Mouse (Mus musculus): ENCODE data around the gene Gpr137c.
A peak's percentile ranks its signal among the peaks of the same experiment; 100 is the strongest.

The Gpr137c gene

DNA sequence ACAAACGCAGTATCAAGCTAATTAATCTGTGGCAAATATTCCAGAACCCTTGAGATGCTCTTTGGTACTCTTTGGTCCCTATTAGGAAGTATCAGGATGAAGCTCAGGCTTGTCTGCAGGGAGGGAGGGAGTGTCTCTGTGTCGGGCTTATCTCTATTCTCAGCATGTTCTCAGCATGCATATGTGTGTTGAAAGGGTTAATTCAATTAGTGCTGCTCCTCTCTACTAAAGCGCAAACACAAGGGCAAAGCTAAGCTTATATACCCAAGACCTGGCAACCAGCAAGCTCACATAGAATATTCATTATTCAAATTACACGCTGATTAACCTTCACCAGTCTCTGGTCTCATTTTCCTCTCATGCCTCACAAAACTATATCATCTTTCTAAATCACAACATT lies 84.4 kb downstream of the Gpr137c start:
- no peak for DNase-seq

DNA sequence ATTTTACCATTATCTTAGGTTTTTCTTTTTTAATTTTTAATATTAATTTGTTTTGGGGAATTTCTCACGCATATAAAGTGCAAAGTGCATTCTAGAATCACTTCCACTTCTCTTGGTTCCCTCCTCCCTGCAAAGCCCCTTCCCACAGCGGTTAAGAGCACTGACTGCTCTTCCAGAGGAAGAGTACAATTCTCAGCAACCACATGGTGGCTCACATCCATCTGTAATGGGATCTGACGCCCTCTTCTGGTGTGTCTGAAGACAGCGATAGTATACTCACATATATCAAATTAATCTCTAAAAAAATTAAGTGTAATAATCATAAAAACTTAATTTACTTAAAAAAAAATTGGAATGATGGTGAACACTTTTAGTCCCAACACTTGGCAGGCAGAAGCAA lies 84.9 kb downstream of the Gpr137c start:
- no peak for DNase-seq

DNA sequence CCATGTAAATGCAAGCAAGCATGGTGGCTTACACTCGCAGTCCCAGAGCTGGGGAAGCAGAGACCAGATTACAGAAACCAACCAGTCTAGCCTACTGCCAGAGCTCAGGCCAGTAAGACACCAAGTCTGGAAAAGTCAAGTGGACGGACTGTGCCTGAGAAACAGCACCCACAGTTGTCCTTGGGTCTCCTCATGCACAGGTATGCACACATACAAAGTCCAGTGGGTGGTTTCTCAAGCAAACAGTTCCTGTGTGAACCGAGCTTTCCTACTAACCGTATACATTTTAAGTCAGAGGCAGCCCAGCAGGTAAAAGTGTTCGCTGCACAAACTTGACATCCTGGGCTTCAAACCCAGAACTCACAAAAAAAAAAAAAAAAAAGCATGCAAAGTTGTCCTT lies 86.3 kb downstream of the Gpr137c start:
- DNase-seq, result no peak

DNA sequence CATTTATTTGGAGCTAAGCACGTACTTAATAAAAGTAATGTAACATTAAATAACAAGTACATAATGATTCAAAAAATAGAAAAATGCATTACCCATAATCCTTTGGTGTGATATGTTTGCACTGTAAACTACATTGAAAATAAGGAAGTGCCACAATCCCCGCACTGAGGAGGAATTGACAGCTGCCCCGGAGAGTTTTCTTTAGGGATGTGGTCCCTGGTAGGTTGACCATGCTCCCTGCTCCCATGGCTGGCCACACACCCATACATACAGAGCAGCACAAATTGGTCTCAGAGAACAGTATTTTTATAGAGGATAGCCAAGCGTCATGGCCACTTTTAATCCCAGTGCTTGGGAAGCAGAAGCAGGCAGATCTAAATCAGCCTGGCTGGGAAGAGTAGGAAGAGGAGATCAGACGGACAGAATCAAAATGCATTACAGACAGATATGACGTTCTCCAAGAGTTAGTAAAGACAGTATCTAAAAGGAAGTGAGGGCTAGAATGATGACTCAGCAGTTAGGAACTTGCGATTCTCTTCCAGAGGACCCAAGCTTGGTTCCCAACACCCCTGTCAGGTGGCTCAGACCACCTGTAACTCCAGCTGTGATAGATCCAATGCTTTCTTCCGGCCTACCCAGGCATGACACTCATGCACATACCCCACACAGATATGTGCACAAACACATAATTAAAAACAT lies 88.3 kb downstream of the Gpr137c start:
- DNase-seq, result no peak

DNA sequence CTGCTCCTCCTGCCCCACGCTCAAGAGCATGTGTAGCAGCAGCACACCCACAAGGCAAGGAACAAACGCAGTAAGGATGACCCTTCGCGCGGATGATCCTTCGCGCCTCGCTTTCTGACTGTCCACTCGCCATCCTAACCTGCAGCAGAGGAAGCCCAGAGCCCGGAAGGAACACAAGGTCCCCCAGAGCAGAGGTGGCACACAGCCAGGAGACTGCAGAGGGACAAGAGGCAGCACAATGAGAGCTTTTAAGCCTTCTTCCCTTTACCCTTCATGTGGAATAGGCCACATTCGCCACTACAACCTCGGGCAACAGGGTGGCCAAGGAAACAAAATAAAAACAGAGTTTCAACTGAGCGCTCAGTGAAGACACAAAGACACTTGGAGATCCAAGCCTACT lies 90.1 kb downstream of the Gpr137c start:
- DNase-seq, result no peak

DNA sequence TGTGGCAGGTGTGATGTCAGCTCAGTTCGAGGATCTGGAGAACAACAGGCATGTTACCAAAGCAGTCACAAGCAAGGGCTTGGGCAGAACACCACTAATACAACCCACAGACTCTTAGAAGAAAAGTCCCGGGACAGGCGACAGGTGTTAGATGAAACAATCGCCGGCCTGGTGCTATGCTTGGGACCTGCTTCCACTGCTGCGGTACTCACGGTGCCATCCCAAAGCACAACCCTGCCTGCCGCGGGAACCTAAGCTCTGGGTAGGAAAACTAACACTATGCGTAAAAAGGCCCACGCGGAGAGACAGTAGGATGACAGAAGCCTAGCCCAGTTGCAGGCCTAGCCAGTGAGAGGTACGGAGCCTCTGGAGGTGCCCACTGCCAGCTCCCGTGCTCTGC lies 90.6 kb downstream of the Gpr137c start:
- DNase-seq, result no peak

DNA sequence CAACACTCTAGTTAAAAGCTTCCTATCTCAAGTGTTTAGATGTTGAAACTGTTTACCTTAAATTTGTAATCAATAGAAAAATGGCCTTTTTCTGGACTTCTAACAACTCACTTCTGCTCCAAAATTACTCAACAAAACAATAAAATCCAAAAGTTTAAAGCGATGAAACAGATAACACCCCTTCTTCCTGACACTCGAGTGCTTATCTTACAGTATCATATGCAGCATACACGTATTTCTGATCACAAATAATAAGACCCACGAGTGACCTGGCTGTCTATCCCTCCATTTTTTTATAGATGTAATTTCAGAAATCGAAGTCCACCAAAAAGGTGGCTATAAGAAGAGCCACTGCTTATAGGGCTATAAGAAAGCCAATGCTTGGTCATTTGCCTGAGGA lies 97.4 kb downstream of the Gpr137c start:
- no peak for DNase-seq

DNA sequence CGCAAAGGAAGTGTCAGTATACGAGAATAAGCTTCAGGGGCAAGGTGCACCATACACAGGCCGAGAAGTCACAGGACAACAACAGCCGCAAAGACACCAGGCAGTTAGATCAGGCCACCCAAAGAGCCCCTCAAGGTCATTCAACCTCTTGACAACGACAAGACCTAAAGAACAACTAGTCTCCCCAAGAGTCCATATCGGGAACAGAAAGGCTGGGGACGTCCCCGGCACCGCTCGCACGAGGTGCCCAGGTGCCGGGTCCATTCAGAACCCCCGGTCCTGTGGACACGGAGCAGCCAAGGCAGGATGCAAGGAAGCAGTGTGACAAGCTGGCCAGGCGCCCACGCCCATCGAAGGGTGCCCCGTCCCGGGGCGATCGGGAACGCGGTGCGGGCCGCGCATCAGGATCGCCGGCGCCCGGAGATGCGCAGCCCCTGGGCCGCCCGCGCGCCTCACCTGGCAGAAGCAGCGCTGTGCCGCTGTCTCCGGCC lies 98.4 kb downstream of the Gpr137c start:
- DNase-seq, result no peak

DNA sequence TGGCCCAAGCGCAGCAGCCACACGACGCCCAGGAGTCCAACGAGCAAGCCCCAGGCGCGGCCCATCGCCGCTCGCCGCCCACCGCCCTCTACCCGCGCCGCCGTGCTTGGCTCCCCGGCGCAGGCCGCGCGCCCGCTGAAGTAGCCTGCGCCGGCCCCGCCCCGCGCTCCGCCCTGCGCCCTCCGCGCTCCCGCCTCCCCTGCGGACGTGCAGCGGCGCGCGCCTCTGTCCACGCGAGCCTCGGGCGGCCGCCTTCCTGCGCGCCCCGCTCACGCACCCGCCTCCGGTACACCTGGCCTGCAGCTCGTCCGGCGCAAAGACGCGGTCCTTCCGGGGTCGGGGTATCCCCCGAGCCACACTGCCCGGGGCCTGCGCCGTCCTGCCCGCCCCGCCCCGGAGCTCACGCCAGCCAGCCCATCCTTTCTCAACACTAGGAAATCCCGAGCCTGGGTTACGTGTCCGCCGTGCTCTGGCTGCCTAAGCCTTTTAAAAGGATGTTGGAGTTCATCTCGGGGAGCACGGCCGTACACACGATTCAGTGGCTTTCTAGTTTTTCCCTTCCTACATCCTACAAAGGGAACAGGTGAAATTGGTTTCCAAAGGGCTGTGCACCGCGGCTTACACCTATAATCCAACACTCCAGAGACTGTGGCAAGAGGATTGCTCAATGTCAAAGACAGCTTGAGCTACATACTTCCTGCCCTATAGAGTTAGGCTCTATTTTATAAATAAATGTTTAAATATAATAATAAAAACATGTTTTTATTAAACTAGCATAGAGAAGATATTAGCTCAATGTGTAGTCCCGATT lies 99.1 kb downstream of the Gpr137c start, which contains the start of gene Ero1l:
Gene Ero1l, minus strand, starts transcription at position 346 of the 811 bp plus-strand sequence.
- DNase-seq, result peak; percentile 91

DNA sequence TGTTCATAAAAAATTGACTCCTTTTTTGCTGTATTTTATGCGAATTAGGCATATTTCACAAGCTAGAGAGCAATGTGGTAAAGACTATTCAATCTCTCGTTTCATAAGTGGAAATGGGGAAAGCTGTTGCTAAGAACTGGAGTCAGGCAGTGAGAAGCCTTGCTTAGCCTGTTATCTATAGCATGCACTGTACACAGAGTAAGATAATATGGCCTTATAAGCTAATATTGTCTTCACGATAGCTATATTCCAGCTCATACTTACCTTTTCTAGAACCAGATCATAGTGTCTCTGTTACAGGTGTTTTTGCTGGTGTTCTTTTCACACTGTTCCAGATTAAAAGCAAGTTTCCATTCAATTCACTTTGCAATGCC lies 99.7 kb downstream of the Gpr137c start:
- no peak for DNase-seq

DNA sequence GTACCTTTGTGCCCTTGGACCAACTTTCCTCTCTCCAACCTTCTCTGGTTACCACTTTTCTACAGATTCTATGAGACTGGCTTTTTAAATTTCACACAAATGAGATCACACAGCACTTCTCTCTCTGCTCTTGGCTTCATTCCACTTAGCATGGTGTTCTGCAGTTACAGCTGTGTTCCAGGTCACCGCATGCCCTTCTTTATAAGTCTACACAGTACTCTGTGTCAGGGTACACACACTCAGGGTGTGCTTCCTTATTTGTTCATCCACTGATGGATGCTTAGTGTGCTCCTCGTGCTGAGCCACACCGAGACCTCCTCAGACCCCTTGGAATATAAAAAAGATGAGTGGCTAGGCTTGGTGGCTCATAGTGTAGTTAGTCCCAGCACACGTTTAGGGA lies 100.6 kb downstream of the Gpr137c start:
- no peak for DNase-seq

DNA sequence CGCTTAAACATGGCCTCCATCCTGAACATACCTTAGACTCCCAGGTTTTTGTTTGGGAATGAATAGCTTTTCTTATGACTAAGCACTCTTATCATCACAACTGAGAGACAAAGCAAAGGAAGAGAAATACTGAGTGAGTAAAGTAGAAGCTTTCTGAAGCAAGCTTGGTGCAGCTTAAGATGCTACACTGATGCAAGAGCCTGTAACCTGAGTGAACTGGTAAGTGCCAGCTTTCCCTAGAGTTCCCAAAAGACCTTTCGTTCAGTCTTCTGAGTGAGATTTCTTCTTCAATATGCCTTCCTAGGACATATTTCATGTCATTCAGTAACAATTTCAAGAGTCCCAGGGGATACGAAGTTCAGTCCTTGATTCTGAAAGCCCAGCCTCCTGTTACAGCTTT lies 101.5 kb downstream of the Gpr137c start:
- DNase-seq, result no peak

DNA sequence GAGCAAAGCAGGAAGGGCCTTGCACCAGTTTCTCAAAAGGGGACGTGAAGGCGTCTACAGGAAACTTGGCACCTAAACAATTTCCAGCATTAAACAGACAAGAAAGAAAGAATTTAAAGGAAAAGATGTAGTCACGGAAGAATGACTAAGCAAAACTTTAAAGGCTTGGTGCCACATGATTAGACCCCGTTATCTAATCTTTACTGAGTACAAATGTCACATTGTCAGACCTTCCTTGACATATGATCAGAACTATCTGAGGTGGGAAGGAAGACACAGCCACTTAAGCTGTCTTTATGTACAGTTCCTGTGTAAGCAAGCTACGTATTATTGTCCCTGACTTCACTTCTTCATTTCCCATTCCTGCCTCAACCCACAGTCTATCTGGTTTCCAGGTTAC lies 102.1 kb downstream of the Gpr137c start:
- DNase-seq, result no peak

DNA sequence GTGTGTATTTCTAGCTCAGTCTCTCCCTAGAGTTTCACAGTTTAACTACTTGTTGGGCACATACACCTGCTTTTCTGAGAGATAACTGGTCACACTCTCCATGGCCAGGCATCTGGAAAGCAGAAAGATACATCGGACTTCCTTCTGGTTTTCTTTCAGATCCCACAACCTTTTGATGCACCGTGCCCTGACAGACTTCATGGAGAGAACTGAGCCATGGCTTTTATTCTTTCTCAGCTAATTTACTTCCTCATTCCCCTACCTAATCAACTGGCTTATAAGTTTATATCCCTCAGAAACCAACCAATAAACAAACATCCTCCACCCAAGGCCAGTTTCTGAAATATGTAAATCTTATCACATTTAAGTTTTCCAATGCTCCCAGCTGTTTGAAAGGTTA lies 102.9 kb downstream of the Gpr137c start:
- no peak for DNase-seq

DNA sequence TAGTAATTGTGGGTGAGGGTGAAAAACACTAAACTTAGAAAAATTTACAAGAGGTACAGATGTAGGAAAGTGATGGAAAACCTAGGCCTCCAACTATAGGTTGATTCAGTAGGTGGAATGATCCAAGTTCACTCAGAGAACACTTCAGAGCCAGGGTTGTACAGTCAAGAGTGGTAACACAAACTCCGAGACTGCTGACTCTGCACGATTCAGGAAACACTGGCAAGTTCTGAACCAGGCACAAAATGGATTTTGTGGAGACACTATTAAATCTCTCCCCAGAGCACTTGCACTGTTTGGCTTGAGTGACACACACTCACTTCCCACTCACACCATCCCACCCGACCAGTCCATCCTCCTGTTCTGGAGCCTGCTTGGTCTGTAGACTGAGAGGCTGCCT lies 103.8 kb downstream of the Gpr137c start:
- no peak for DNase-seq

DNA sequence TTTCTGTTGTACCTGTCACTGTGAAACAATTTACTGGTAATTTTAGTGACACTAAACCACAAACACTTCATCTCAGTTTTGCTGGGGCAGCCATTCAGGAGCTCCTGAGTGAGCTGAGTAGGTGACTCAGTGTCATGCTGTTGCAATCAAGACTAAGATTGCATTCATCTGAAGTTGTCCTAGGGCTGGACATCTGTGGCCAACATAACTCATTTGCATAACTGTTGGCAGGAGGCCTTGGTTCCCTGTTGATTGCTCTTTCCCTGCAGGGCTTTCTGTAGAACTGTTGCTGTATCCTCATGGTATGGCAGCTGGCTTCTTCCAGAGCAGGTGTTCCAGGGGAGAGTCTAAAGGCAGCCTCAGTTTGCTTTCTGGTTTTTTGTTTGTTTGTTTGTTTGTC lies 106.0 kb downstream of the Gpr137c start:
- DNase-seq, result no peak

DNA sequence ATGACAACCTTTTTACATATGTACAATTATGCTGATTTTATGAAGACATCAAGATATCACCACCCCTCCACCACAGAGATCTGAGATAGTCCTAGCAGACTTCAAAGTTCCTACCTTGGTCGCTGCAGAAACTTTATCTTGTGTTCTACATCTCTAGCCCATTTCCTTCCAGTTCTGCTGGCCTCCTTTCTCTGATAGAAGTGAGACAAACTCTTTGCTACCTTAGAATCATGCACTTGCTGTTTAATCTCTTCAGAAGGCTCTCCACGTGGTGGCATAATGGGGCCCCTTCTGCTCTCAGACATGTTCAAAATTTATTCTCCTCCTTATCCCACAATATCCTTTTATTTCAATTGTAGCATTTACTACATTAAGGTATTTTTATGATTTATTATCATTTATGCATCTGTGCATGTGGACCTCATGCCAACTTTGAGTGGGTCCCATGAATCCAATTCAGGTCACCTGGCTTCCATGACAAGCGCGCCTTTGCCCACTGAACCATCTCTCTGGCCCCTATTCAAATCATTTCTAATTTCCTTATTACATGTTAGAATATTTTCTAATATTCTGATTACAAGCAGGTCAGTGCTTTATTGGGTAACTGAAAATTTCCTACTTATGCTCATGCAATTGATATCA lies 108.7 kb downstream of the Gpr137c start:
- no peak for DNase-seq

DNA sequence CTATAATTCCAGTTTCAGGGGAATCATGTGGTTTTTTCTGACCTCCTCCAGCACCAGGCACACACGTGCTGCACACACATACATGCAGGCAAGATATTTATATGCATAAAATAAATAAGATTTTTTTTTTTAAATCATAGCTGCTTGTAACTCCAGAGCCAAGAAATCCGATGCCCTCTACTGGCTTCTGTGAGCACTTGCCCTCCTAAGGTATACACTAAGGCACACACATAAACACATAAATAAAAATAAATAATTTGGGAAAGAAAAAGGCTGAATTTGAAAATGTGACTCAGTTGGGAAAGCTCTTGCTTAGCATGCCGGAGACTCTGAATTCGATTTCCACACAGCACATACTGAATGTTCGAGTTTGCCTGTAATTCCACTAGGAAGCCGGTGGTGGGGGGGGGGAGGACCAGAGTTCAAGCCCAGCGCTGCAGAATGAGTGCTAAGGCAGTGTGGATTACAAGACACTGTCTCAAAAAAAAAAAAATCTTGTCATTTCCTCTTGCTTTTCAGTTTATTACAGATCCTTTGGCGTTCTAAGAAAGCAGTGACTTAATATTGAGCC lies 109.6 kb downstream of the Gpr137c start:
- no peak for DNase-seq

DNA sequence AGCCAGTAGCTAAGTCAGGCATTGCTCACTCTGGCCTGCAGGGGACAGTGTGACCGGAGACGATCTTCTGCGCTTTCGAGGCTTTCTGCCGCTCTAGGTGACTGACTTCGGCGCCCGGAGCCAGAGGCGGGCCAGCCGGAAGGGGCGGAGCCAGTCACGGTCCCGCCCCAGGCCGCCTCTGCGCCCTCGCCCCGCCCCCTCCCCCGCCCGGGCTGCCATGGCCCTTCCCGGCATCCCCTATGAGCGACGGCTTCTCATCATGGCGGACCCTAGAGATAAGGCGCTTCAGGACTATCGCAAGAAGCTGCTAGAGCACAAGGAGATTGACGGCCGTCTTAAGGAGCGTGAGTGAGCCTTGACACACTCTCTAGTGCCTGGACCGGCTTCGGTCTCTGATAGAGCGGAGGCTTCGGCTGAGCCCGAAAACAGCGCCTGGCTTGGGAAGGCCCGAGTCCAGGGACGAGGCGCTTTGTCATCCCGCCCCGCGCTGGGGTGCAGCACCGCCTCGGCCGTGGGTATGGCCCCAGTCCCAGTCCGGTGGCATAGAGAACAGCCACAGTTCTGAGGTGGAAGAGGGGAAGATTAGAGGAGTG lies 110.2 kb downstream of the Gpr137c start, which contains the start of gene Psmc6:
Gene Psmc6, plus strand, starts transcription at position 200 of the 593 bp plus-strand sequence.
- peak; percentile 91 for DNase-seq

Measured in right cerebral cortex, postnatal 25 days (tissue).